19 mouse cellular contexts compared by ENCODE assay signal in genomic region chr1:153493931-153494330, GRCm38 (mm10). TPM values are rescaled to one million over a fixed set of nuclear protein-coding genes. Genes with fewer than 3 reads are reported as not detected.
A peak's percentile ranks its signal among the peaks of the same experiment; 100 is the strongest.
DNase-seq lines count a peak whose midpoint lies in the region; ATAC-seq and TF ChIP-seq lines count a peak whose summit lies in the region.
"Had no signal": no experiment of that assay in that cellular context is flagged by ENCODE, and none has a peak within 500 bp of the region (broad histone marks: within the 10 kb centered on the region; RNA-seq: fewer than 3 reads in every experiment).

No protein-coding gene starts in this region.

- DNase-seq in kidney, adult 2 months: no peak
- no peak for DNase-seq in kidney, adult 8-10 months
- DNase-seq in midbrain, embryonic 11.5 days (ENCODE audit: low spot score, missing footprints): peak; percentile 79
- peak; percentile 82 for DNase-seq in ES-CJ7 (ENCODE audit: low read depth, low spot score)
- DNase-seq in ZHBTc4 (ENCODE audit: low read depth, low spot score): peak; percentile 81
- DNase-seq: cerebellum, adult 11-12 months; cerebellum, adult 9-11 months; cerebellum, postnatal 25 days; gastrocnemius, postnatal 25 days; heart, adult 2 months had no signal

- H3K9ac ChIP-seq in midbrain, embryonic 11.5 days (ENCODE audit: low read length): no peak overlapping the region
- no peak overlapping the region for H3K9ac ChIP-seq in midbrain, embryonic 13.5 days (replicated peaks)
- no peak overlapping the region for H3K9ac ChIP-seq in forebrain, embryonic 12.5 days
- H3K9ac ChIP-seq: forebrain, embryonic 15.5 days; hindbrain, embryonic 12.5 days; hindbrain, embryonic 15.5 days had no signal

- ATAC-seq in midbrain, embryonic 11.5 days (ENCODE audit: low FRiP score): no peak
- ATAC-seq in midbrain, embryonic 13.5 days: no peak
- ATAC-seq in erythroid progenitor cell, adult 5-6 weeks (replicated peaks; ENCODE audit: low FRiP score, poor library complexity, severe bottlenecking): no peak
- ATAC-seq in forebrain, embryonic 12.5 days (ENCODE audit: low FRiP score): no peak
- ATAC-seq: CD4-positive, CD25-positive, alpha-beta regulatory T cell, adult 4 months; forebrain, embryonic 15.5 days; intestine, postnatal 0 days had no signal

- no peak for TF ChIP-seq CTCF in kidney, adult 2 months (conservative IDR thresholded peaks at IDR 0.05; ENCODE audit: insufficient read depth, insufficient read length, low read depth, low read length)

- no peak overlapping the region for H3K4me3 ChIP-seq in kidney, adult 2 months (ENCODE audit: insufficient read depth, low read depth, low read length)
- no peak overlapping the region for H3K4me3 ChIP-seq in midbrain, embryonic 11.5 days (ENCODE audit: low read depth, low read length)
- H3K4me3 ChIP-seq in midbrain, embryonic 13.5 days (replicated peaks): no peak overlapping the region
- no peak overlapping the region for H3K4me3 ChIP-seq in forebrain, embryonic 12.5 days (replicated peaks)
- H3K4me3 ChIP-seq: forebrain, embryonic 15.5 days; heart, adult 2 months; heart, embryonic 10.5 days; hindbrain, embryonic 12.5 days; hindbrain, embryonic 15.5 days had no signal

- peak overlapping the region; percentile 76; the same call in 1 of the 2 replicates for H3K27ac ChIP-seq in kidney, adult 2 months (ENCODE audit: insufficient read depth, low read depth, low read length)
- H3K27ac ChIP-seq in midbrain, embryonic 11.5 days (ENCODE audit: low read depth, low read length): no peak overlapping the region
- H3K27ac ChIP-seq in midbrain, embryonic 13.5 days: no peak overlapping the region
- no peak overlapping the region for H3K27ac ChIP-seq in forebrain, embryonic 12.5 days
- H3K27ac ChIP-seq: forebrain, embryonic 15.5 days; heart, adult 2 months; heart, embryonic 10.5 days; hindbrain, embryonic 12.5 days; hindbrain, embryonic 15.5 days had no signal

- H3K9me3 ChIP-seq in midbrain, embryonic 11.5 days (ENCODE audit: control insufficient read depth, low read length): no peaks in the 10 kb centered on the region
- no peaks in the 10 kb centered on the region for H3K9me3 ChIP-seq in midbrain, embryonic 13.5 days
- H3K9me3 ChIP-seq in forebrain, embryonic 12.5 days: no peaks in the 10 kb centered on the region
- H3K9me3 ChIP-seq: forebrain, embryonic 15.5 days; heart, embryonic 10.5 days; hindbrain, embryonic 12.5 days; hindbrain, embryonic 15.5 days had no signal

- no peak for TF ChIP-seq POLR2A in kidney, adult 2 months (IDR thresholded peaks at IDR 0.05; ENCODE audit: low read depth, low read length)

- 0 out of 2 replicates have a peak, but pooled peaks cover 6% of the 10 kb centered on the region for H3K4me1 ChIP-seq in kidney, adult 2 months (ENCODE audit: control insufficient read depth, insufficient read depth, low read length)
- H3K4me1 ChIP-seq in midbrain, embryonic 11.5 days (ENCODE audit: control insufficient read depth, insufficient read depth, low read length): no peaks in the 10 kb centered on the region
- H3K4me1 ChIP-seq in midbrain, embryonic 13.5 days (replicated peaks): no peaks in the 10 kb centered on the region
- H3K4me1 ChIP-seq in forebrain, embryonic 12.5 days: no peaks in the 10 kb centered on the region
- H3K4me1 ChIP-seq: forebrain, embryonic 15.5 days; hindbrain, embryonic 12.5 days; hindbrain, embryonic 15.5 days had no signal

- no peaks in the 10 kb centered on the region for H3K27me3 ChIP-seq in kidney, adult 2 months (replicated peaks; ENCODE audit: control insufficient read depth, insufficient read depth, low read length)
- H3K27me3 ChIP-seq in midbrain, embryonic 11.5 days (ENCODE audit: control insufficient read depth, insufficient read depth, low read length): no peaks in the 10 kb centered on the region
- H3K27me3 ChIP-seq in midbrain, embryonic 13.5 days: no peaks in the 10 kb centered on the region
- no peaks in the 10 kb centered on the region for H3K27me3 ChIP-seq in forebrain, embryonic 12.5 days
- H3K27me3 ChIP-seq: forebrain, embryonic 15.5 days; hindbrain, embryonic 12.5 days; hindbrain, embryonic 15.5 days had no signal

- 43% methylated on average over 6 of the region's 6 CpGs for WGBS in kidney, adult 2 months
- WGBS in midbrain, embryonic 11.5 days: 42% methylated on average over 6 of the region's 6 CpGs
- 27% methylated on average over 6 of the region's 6 CpGs for whole genome bisulfite sequencing in midbrain, embryonic 13.5 days
- WGBS in forebrain, embryonic 12.5 days: 37% methylated on average over 6 of the region's 6 CpGs

- H3K36me3 ChIP-seq in kidney, adult 2 months (ENCODE audit: control insufficient read depth, insufficient read depth, low read length): no peaks in the 10 kb centered on the region
- H3K36me3 ChIP-seq in midbrain, embryonic 11.5 days (ENCODE audit: control insufficient read depth, insufficient read depth, low read length): no peaks in the 10 kb centered on the region
- no peaks in the 10 kb centered on the region for H3K36me3 ChIP-seq in midbrain, embryonic 13.5 days
- no peaks in the 10 kb centered on the region for H3K36me3 ChIP-seq in forebrain, embryonic 12.5 days (replicated peaks)
- H3K36me3 ChIP-seq: forebrain, embryonic 15.5 days; heart, embryonic 10.5 days; hindbrain, embryonic 12.5 days; hindbrain, embryonic 15.5 days had no signal

- no peak overlapping the region for H3K4me2 ChIP-seq in midbrain, embryonic 11.5 days
- no peak overlapping the region for H3K4me2 ChIP-seq in midbrain, embryonic 13.5 days (replicated peaks)
- no peak overlapping the region for H3K4me2 ChIP-seq in forebrain, embryonic 12.5 days
- H3K4me2 ChIP-seq: forebrain, embryonic 15.5 days; hindbrain, embryonic 12.5 days; hindbrain, embryonic 15.5 days had no signal

RNA-seq across cellular contexts. Expression of gene Dhx9, which starts 6.5 kb away (rescaled TPM):
- polyA plus RNA-seq in kidney, adult 2 months (2012; rRNA removed): 14.4 and 20.9 TPM in 2 replicates
- 27.0 and 35.6 TPM in 2 replicates for polyA plus RNA-seq in midbrain, embryonic 11.5 days (2014; fragmentation: Nextera tagmentation; extraction: Ambion mirVana)
- polyA plus RNA-seq in midbrain, embryonic 13.5 days (2015; fragmentation: Nextera tagmentation; extraction: Ambion mirVana): 51.6 and 53.7 TPM in 2 replicates
- 101 and 128 TPM in 2 replicates for total RNA-seq in erythroid progenitor cell, adult 5-6 weeks (2015; ENCODE audit: low replicate concordance)
- 83.7 and 154 TPM in 2 replicates for total RNA-seq in erythroid progenitor cell, adult 5-6 weeks (2017; ENCODE audit: low replicate concordance)
- 51.1 and 58.9 TPM in 2 replicates for polyA plus RNA-seq in forebrain, embryonic 12.5 days (2016; fragmentation: Nextera tagmentation; extraction: Ambion mirVana)

RNA-seq across cellular contexts. Expression of gene Npl, which starts 55.9 kb away (rescaled TPM):
- polyA plus RNA-seq in kidney, adult 2 months (2012; rRNA removed): 33.7 and 41.2 TPM in 2 replicates
- polyA plus RNA-seq in midbrain, embryonic 11.5 days (2014; fragmentation: Nextera tagmentation; extraction: Ambion mirVana): 20.5 and 23.6 TPM in 2 replicates
- polyA plus RNA-seq in midbrain, embryonic 13.5 days (2015; fragmentation: Nextera tagmentation; extraction: Ambion mirVana): 10.0 and 12.2 TPM in 2 replicates
- total RNA-seq in erythroid progenitor cell, adult 5-6 weeks (2015; ENCODE audit: low replicate concordance): 4.7 and 5.9 TPM in 2 replicates
- total RNA-seq in erythroid progenitor cell, adult 5-6 weeks (2017; ENCODE audit: low replicate concordance): 1.7 TPM in 1 of 2 replicates, not detected in the other
- 10.9 and 11.1 TPM in 2 replicates for polyA plus RNA-seq in forebrain, embryonic 12.5 days (2016; fragmentation: Nextera tagmentation; extraction: Ambion mirVana)
- polyA plus RNA-seq: CD4-positive, CD25-positive, alpha-beta regulatory T cell, adult 4 months had no signal

Comparison
In these comparisons a context has a peak if more than half of its experiments do, and no peak if none do; other contexts are left out.
1. DNase-seq: peak in midbrain, embryonic 11.5 days (single experiment), ES-CJ7 (single experiment) and ZHBTc4 (single experiment); none in kidney, adult 2 months (single experiment) and kidney, adult 8-10 months (0 of 2).